Mouse (Mus musculus): ENCODE measurements around the gene Chrng.

DNA sequence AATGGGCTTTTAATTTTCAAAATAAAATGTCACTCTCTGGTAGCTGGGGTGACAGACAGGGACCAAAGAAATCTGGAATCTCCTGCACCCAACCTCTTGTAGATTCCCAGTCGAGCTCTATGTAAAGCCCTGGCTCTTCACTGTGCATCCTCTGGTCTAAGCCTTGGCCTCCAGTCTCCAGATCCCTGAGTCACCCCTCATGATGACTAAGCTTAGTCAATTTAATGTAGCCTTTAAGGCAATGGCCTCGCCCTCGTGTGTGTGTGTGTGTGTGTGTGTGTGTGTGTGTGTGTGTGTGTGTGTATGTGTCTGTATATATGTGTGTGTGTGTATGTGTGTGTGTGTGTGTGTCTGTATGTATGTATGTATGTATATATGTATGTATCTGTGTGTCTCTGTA lies 45.1 kb upstream of the Chrng start:
- no peak for TF ChIP-seq GATA1 (IDR thresholded peaks at IDR 0.05; ENCODE audit: low read length)
- no peak for TF ChIP-seq TAL1 (IDR thresholded peaks at IDR 0.05; ENCODE audit: low read length)
